Mouse (Mus musculus): ENCODE measurements around the gene Ykt6. TPM values are rescaled to one million over a fixed set of nuclear protein-coding genes. Genes with fewer than 3 reads are reported as not detected.
"Not testable (repeated sequence)": the region's sequence is repeated elsewhere in the genome, so short reads cannot be mapped to it uniquely, and the experiment has no call there.

The Ykt6 gene
- total and polyA plus RNA-seq, 3 experiments, result 39.4 to 73.8 (median 70.9) TPM

- DNase-seq, result peak; percentile 51
Observed at GRCm38 (mm10) chr11:5990910-5991309, 35.4 kb downstream of the Ykt6 start.

- no peak for DNase-seq
Observed at GRCm38 (mm10) chr11:5994212-5994611, 38.7 kb downstream of the Ykt6 start.

GRCm38 (mm10) chr11:5994880-5995279, 39.4 kb downstream of the Ykt6 start:
- DNase-seq, result no peak

- peak; percentile 87 for DNase-seq
Observed at GRCm38 (mm10) chr11:5995989-5996388, 40.5 kb downstream of the Ykt6 start.

GRCm38 (mm10) chr11:5998472-5998871, 43.0 kb downstream of the Ykt6 start:
- no peak for DNase-seq

- peak; percentile 89 for DNase-seq
Observed at GRCm38 (mm10) chr11:5999832-6000771, 44.6 kb downstream of the Ykt6 start.

- DNase-seq, result no peak
Observed at GRCm38 (mm10) chr11:6000961-6001682, 45.6 kb downstream of the Ykt6 start.

GRCm38 (mm10) chr11:6001981-6002649, 46.6 kb downstream of the Ykt6 start:
- DNase-seq, result peak; percentile 18

GRCm38 (mm10) chr11:6003046-6003639, 47.6 kb downstream of the Ykt6 start:
- peak; percentile 26 for DNase-seq

GRCm38 (mm10) chr11:6005374-6006043, 50.0 kb downstream of the Ykt6 start:
- not testable (repeated sequence) for DNase-seq

GRCm38 (mm10) chr11:6006351-6007009, 51.0 kb downstream of the Ykt6 start:
- peak; percentile 27 for DNase-seq

GRCm38 (mm10) chr11:6007010-6007778, 51.7 kb downstream of the Ykt6 start:
- peak; percentile 46 for DNase-seq

GRCm38 (mm10) chr11:6007779-6008128, 52.3 kb downstream of the Ykt6 start:
- DNase-seq, result peak; percentile 26

- DNase-seq, result not testable (repeated sequence)
Observed at GRCm38 (mm10) chr11:6010751-6011482, 55.4 kb downstream of the Ykt6 start.

GRCm38 (mm10) chr11:6011879-6012278, 56.4 kb downstream of the Ykt6 start:
- DNase-seq, result no peak

GRCm38 (mm10) chr11:6013359-6013758, 57.9 kb downstream of the Ykt6 start:
- no peak for DNase-seq

GRCm38 (mm10) chr11:6015011-6015431, 59.5 kb downstream of the Ykt6 start:
- DNase-seq, result peak; percentile 72

GRCm38 (mm10) chr11:6016368-6016767, 60.9 kb downstream of the Ykt6 start:
- peak; percentile 51 for DNase-seq

- DNase-seq, result no peak
Observed at GRCm38 (mm10) chr11:6016797-6017395, 61.4 kb downstream of the Ykt6 start.
